Mouse (Mus musculus) kidney, adult 2 months (tissue): ENCODE measurements around the gene Park7.

Source experiments
- CTCF ChIP-seq: fragments of 200-500 bp; conservative IDR thresholded peaks from 2 replicates; pipeline ENCODE4 v1.5.1; 2011; ENCODE audit warnings: low read depth, mild to moderate bottlenecking, control low read depth, low read length, moderate library complexity, mixed read lengths; ENCODE audit not compliant: insufficient read depth, insufficient read length
- POLR2A ChIP-seq: fragments of 200-500 bp; IDR thresholded peaks from one replicate; pipeline ENCODE4 v1.6.1; 2011; ENCODE audit warnings: low read depth, low read length, control low read depth

DNA sequence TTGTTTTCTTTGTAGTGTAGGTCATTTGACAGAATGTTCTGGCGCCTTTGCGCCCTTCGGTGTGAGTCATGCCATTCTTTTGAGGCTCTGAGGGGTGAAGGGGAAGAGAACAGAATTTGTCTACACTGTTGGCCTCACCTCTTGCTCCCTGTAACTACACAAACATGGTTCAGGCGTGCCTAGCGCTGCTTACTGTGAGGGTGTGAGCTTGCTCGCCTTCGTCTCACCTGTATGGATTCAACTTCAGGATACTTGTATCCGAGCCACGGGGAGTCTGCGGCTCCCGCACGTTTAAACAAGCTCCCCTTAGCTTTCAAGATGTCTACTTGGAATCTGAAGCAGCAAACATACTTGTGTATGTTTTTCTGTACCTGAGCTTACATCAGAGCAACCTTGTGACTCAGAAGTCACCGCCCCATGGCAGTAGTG, 43.3 kb downstream of the Park7 start:
- TF ChIP-seq POLR2A (no peak), CTCF (no peak)
